Mouse (Mus musculus) testis, postnatal 10 days (tissue): ENCODE results near the gene Ccm2l.

ENCODE experiments used
- DNase-seq: peaks from one replicate; pipeline ENCODE4 v3.0.0; 2021; ENCODE audit warnings: low spot score

Gene Ccm2l

GRCm38 (mm10) chr2:153065747-153066508 is at the start of gene Ccm2l:
TSS of gene Ccm2l (plus strand) at chr2:153065955.
- DNase-seq, result no peak

GRCm38 (mm10) chr2:153016786-153017185 is 49.0 kb upstream of the Ccm2l start:
- no peak for DNase-seq

- DNase-seq, result no peak
Observed at GRCm38 (mm10) chr2:153019355-153019754, 46.4 kb upstream of the Ccm2l start.

- DNase-seq, result no peak
Observed at GRCm38 (mm10) chr2:153021163-153021562, 44.6 kb upstream of the Ccm2l start.

- DNase-seq, result no peak
Observed at GRCm38 (mm10) chr2:153022855-153023254, 42.9 kb upstream of the Ccm2l start.

- DNase-seq, result no peak
Observed at GRCm38 (mm10) chr2:153026052-153026451, 39.7 kb upstream of the Ccm2l start.

GRCm38 (mm10) chr2:153027501-153027900 is 38.3 kb upstream of the Ccm2l start:
- DNase-seq, result no peak

GRCm38 (mm10) chr2:153030422-153030821 is 35.3 kb upstream of the Ccm2l start:
- DNase-seq, result no peak

GRCm38 (mm10) chr2:153031126-153032082 is 34.4 kb upstream of the Ccm2l start, which contains the start of gene Xkr7:
TSS of gene Xkr7 (plus strand) at chr2:153031852.
- DNase-seq, result no peak

- peak; percentile 94 for DNase-seq
Observed at GRCm38 (mm10) chr2:153032083-153032842, 33.5 kb upstream of the Ccm2l start.

- DNase-seq, result no peak
Observed at GRCm38 (mm10) chr2:153032973-153033372, 32.8 kb upstream of the Ccm2l start.

- no peak for DNase-seq
Observed at GRCm38 (mm10) chr2:153033545-153034230, 32.1 kb upstream of the Ccm2l start.

GRCm38 (mm10) chr2:153036690-153037089 is 29.1 kb upstream of the Ccm2l start:
- DNase-seq, result no peak

- DNase-seq, result no peak
Observed at GRCm38 (mm10) chr2:153043886-153044285, 21.9 kb upstream of the Ccm2l start.

GRCm38 (mm10) chr2:153045884-153046299 is 19.9 kb upstream of the Ccm2l start:
- no peak for DNase-seq

GRCm38 (mm10) chr2:153047828-153048465 is 17.8 kb upstream of the Ccm2l start:
- peak; percentile 81 for DNase-seq

- DNase-seq, result no peak
Observed at GRCm38 (mm10) chr2:153049288-153049996, 16.3 kb upstream of the Ccm2l start.

GRCm38 (mm10) chr2:153049997-153050358 is 15.8 kb upstream of the Ccm2l start:
- no peak for DNase-seq

GRCm38 (mm10) chr2:153051095-153051494 is 14.7 kb upstream of the Ccm2l start:
- no peak for DNase-seq

GRCm38 (mm10) chr2:153051537-153051936 is 14.2 kb upstream of the Ccm2l start:
- no peak for DNase-seq
